Mouse (Mus musculus) olfactory bulb, adult 2 months (tissue): ENCODE results near the gene Csmd2.

Source experiments
- CTCF ChIP-seq: fragments of 200-500 bp; IDR thresholded peaks from 2 replicates; pipeline ENCODE4 v1.5.1; 2012; ENCODE audit warnings: low read depth, mild to moderate bottlenecking, low read length, moderate library complexity; ENCODE audit not compliant: insufficient read depth
- POLR2A ChIP-seq: fragments of 200-500 bp; IDR thresholded peaks from 2 replicates; pipeline ENCODE4 v1.6.1; 2012; ENCODE audit warnings: mild to moderate bottlenecking, low read depth, low read length, moderate library complexity; ENCODE audit not compliant: insufficient read depth

DNA sequence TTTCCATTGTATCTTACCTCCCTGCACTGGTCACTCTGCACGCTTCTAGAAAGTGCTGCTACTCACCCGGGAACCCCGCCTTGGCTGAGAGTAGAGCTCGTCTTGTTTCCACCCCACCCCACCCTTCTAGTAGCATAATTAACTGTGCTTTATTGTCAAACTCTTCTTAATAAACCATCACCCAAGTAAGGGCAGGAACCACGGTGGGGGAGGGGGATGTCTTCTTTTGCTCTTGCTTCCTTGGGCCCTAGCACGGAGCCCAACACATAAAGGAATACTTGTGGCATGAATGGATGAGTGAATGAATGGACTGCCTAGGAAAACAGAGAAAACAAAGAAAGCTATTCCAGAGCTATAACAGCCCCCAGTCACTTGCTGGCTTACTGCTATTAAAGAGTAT lies 6.5 kb upstream of the Csmd2 start:
- TF ChIP-seq CTCF (no peak), POLR2A (no peak)
